Mouse (Mus musculus): ENCODE data around the gene Slc16a13. TPM values are rescaled to one million over a fixed set of nuclear protein-coding genes. Genes with fewer than 3 reads are reported as not detected.
A peak's percentile ranks its signal among the peaks of the same experiment; 100 is the strongest.

The Slc16a13 gene
- polyA plus RNA-seq, 1 experiment from 2014 or later = 5.2 TPM

DNA sequence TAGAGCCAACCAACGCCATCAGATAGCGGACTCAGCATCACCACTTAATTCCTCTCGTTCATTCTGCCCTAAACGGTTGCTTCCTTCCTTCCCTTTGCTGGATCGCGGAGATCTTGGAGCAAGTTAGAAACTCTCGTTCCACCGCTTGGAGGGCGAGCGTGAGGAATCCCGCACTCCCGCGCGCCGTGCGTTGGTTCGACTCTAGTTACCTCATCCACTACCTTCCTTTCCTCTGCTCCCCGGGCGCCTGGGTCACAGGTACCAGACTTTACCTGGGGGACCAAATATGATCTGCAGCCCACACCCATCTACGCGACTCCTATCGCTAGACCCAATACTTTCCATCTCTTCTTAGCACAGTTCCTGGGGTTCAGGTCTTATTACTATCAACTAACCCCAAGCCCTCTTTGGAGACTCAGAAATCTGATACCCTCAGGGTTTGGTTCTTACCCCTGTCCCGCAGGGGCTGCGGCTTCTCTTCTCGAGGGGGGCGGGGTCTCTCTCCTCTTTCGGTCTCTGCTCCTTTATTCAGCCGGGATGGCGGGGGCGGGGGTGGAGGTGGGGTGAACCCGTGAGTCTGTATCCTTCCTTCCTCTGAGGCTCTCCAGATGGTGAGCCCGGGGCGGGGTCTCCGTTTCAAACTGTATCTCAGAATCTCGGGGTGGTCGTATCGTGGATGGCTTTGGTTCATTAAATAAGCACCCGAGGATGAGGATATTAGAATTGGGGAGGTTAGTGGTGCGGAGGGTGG lies 8.6 kb upstream of the Slc16a13 start, which contains the start of gene Bcl6b:
Gene Bcl6b, minus strand, starts transcription at position 539 of the 751 bp plus-strand sequence.
- Histone ChIP-seq H3K36me3 (no peaks in the 10 kb centered on the region), H3K4me1 (replicated peaks) (peaks cover 58% of the 10 kb centered on the region), H3K27ac (peak within 1 kb of the TSS; percentile 86), H3K9ac (peak within 1 kb of the TSS; percentile 54), H3K9me3 (replicated peaks) (no peaks in the 10 kb centered on the region), H3K27me3 (peaks cover 53% of the 10 kb centered on the region), H3K4me3 (peak within 1 kb of the TSS; percentile 49), H3K4me2 (peak within 1 kb of the TSS; percentile 60)
- no peak; the same call in 1 of the 2 replicates for ATAC-seq (replicated peaks; ENCODE audit: insufficient number of reproducible peaks, insufficient read depth, low FRiP score, low read depth)
- 2% methylated on average over 39 of the region's 39 CpGs for WGBS

DNA sequence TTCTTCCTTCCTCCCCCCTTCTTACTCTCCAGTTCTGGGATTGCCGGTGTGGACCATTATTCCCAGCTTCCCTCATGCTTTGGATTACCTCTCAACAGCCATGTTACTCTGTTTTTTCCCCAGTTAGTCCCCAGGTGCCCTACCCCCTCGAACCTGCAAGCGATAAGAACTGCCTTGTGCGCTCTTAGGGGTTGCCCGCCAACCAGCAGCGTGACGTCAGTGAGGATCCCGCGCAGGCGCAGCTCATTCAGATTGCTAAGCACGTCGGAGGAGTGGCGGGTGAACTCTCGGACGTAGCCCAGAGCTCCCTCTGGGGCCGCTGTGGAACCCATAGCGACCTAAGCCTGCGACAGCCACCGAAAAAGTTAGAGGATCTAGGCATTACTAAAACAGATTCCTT lies 8.0 kb upstream of the Slc16a13 start:
- Histone ChIP-seq H3K4me3 (peak overlapping the region; percentile 49), H3K27ac (peak overlapping the region; percentile 86), H3K4me1 (replicated peaks) (peaks cover 53% of the 10 kb centered on the region), H3K9ac (peak overlapping the region; percentile 54), H3K27me3 (peaks cover 56% of the 10 kb centered on the region), H3K9me3 (replicated peaks) (no peaks in the 10 kb centered on the region), H3K36me3 (no peaks in the 10 kb centered on the region), H3K4me2 (peak overlapping the region; percentile 60)
- ATAC-seq (replicated peaks; ENCODE audit: insufficient number of reproducible peaks, insufficient read depth, low FRiP score, low read depth) = peak; percentile 37; the same call in 1 of the 2 replicates
- WGBS = 1% methylated on average over 19 of the region's 19 CpGs

DNA sequence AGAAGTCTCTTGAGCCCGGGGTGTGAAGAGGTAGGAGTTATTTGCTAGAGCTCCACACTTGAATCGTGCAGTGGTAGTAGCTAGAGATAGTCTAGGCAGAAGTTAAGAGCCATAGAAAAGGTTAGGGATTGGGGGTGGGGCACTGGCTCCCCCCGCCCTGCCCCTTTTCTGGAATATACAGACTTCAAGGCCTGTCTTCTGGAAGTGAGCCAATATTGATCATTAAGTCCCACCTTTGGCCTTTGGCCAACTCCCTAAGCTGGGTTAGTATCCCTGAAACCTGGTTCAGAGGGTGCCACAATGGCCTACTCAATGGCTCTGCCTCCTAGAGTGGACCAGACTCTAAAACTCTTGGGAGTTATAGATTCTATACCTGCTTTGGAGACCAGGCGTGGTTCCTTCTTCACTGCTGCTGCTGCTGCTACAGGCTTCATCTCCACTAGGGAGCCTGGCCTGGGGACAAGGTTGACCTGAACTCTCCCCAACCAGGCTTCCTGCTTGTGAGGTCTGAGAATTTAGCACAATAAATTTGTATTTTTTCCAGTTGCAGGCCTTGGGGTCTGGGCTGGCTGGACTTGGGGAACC lies 6.9 kb upstream of the Slc16a13 start:
- ATAC-seq (replicated peaks; ENCODE audit: insufficient number of reproducible peaks, insufficient read depth, low FRiP score, low read depth) = no peak
- Histone ChIP-seq H3K4me1 (replicated peaks) (peaks cover 47% of the 10 kb centered on the region), H3K9ac (peak overlapping the region; percentile 54; the same call in 1 of the 2 replicates), H3K4me2 (peak overlapping the region; percentile 60), H3K9me3 (replicated peaks) (no peaks in the 10 kb centered on the region), H3K4me3 (peak overlapping the region; percentile 49), H3K27me3 (peaks cover 60% of the 10 kb centered on the region), H3K27ac (0 out of 2 replicates have a peak overlapping the region, but pooled peaks have one; percentile 86), H3K36me3 (no peaks in the 10 kb centered on the region)
- 74% methylated on average over 4 of the region's 4 CpGs for WGBS

DNA sequence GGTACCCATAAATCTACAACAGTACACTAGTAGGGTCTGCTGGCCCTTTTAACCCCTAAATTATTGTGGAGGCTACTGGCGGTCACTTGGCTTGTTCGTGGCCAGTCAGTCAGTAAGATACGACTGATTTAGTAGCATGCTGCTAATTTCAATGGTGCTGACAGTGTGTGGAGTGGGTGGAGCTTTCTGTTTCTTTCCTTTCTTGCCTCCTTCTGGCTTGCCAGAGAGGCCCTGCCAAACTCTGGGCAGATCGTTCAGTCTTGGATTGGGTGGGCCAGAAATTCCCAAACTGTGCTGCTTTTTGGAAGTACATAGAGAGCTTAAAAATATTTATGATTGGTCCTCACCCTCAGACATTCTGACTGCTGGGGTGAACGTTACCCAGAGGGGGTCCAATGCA lies 6.3 kb upstream of the Slc16a13 start:
- Histone ChIP-seq H3K4me2 (peak overlapping the region; percentile 60), H3K27ac (peak overlapping the region; percentile 24; the same call in 1 of the 2 replicates), H3K9ac (peak overlapping the region; percentile 20; the same call in 1 of the 2 replicates), H3K36me3 (no peaks in the 10 kb centered on the region), H3K4me1 (replicated peaks) (peaks cover 46% of the 10 kb centered on the region), H3K9me3 (replicated peaks) (no peaks in the 10 kb centered on the region), H3K27me3 (peaks cover 60% of the 10 kb centered on the region), H3K4me3 (peak overlapping the region; percentile 49)
- WGBS = 32% methylated on average over 5 of the region's 5 CpGs
- no peak for ATAC-seq (replicated peaks; ENCODE audit: insufficient number of reproducible peaks, insufficient read depth, low FRiP score, low read depth)

DNA sequence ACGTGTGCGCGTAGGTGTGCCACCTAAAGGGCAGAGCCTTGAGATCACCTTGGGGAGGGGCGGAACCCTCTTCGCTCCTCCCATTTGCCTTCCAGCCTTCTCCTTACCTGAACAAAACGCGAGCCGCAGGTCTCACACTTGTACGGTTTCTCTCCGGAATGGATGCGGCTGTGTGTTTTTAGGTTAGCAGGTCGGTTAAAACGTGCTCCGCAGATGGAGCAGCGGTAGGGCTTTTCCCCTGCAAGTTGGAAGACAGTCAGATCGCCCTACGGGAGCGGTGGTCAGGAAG lies 5.7 kb upstream of the Slc16a13 start:
- H3K4me1 ChIP-seq (replicated peaks) = peaks cover 52% of the 10 kb centered on the region
- H3K4me3 ChIP-seq = peak overlapping the region; percentile 49
- no peak for ATAC-seq (replicated peaks; ENCODE audit: insufficient number of reproducible peaks, insufficient read depth, low FRiP score, low read depth)
- no peaks in the 10 kb centered on the region for H3K36me3 ChIP-seq
- H3K27me3 ChIP-seq = peaks cover 60% of the 10 kb centered on the region
- H3K9me3 ChIP-seq (replicated peaks) = no peaks in the 10 kb centered on the region
- H3K9ac ChIP-seq = peak overlapping the region; percentile 20
- H3K27ac ChIP-seq = peak overlapping the region; percentile 24
- 10% methylated on average over 18 of the region's 18 CpGs for WGBS
- peak overlapping the region; percentile 60 for H3K4me2 ChIP-seq

DNA sequence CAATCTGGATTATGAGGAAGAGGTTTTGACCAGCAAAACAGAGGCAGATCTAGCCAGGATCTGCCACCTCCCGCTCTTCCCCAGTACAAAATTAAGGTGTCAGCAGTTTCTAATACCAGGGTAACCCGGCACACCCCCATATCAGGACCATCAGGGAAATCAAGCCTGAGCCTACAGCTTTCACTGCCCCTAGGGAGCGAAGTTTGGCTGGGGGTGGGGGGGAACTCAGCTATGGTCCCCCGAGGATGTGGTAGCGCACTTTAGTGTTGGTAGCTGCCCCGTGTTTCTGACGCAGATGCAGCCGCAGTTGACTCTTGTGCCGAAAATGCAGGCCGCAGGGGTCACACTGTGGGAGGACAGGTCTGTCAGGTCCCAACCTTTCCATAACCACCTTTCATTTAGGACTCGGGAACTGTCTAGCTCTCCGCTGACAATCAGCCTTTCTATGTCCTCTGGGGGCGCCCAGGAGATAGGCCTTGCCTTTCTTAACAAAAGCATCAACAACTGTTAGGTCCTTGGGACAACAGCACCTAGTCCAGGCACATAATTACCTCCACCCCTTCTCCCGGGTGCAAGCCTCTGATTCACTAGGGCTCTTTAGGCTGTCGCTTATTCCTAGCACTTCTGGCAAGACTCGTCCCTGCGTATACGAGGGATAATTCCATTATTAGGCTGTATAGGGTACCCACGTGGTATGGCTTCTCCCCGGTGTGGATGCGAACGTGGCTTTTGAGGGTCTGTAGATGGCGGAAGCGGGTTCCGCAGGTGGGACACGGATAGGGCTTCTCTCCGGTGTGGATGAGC lies 5.1 kb upstream of the Slc16a13 start:
- H3K27me3 ChIP-seq = peaks cover 60% of the 10 kb centered on the region

DNA sequence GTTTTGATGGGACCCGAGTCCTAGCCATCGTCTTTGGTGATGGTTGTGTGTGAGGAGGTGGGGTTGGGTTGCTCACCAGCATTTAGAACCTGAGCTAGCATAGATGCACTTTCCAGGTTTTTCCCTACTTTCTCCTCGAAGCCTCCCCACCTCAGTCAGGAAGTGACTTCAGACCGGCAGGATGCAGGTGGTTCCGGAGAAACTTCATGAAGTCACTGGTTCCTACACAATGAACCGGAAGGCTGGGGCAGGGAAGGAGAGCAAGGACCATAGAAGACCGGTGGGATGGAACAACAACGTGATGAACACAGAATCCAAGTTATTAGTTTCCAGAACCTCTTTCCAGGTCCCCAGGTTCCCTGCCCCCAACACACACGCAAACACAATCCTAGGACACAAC lies 2.9 kb upstream of the Slc16a13 start:
- Histone ChIP-seq H3K4me3 (no peak overlapping the region; the same call in 1 of the 2 replicates), H3K4me2 (peak overlapping the region; percentile 42), H3K9me3 (replicated peaks) (no peaks in the 10 kb centered on the region), H3K4me1 (replicated peaks) (peaks cover 47% of the 10 kb centered on the region), H3K36me3 (no peaks in the 10 kb centered on the region), H3K9ac (no peak overlapping the region), H3K27ac (peak overlapping the region; percentile 67), H3K27me3 (peaks cover 44% of the 10 kb centered on the region)
- WGBS = 67% methylated on average over 9 of the region's 9 CpGs
- ATAC-seq (replicated peaks; ENCODE audit: insufficient number of reproducible peaks, insufficient read depth, low FRiP score, low read depth) = no peak

More for the DNA sequence above, 5.1 kb upstream of the Slc16a13 start:
- Histone ChIP-seq H3K9me3 (replicated peaks) (no peaks in the 10 kb centered on the region), H3K9ac (peak overlapping the region; percentile 20), H3K4me3 (peak overlapping the region; percentile 49), H3K36me3 (no peaks in the 10 kb centered on the region), H3K27ac (peak overlapping the region; percentile 24), H3K4me1 (replicated peaks) (peaks cover 56% of the 10 kb centered on the region), H3K4me2 (peak overlapping the region; percentile 60)
- no peak for ATAC-seq (replicated peaks; ENCODE audit: insufficient number of reproducible peaks, insufficient read depth, low FRiP score, low read depth)
- WGBS = 21% methylated on average over 27 of the region's 27 CpGs

DNA sequence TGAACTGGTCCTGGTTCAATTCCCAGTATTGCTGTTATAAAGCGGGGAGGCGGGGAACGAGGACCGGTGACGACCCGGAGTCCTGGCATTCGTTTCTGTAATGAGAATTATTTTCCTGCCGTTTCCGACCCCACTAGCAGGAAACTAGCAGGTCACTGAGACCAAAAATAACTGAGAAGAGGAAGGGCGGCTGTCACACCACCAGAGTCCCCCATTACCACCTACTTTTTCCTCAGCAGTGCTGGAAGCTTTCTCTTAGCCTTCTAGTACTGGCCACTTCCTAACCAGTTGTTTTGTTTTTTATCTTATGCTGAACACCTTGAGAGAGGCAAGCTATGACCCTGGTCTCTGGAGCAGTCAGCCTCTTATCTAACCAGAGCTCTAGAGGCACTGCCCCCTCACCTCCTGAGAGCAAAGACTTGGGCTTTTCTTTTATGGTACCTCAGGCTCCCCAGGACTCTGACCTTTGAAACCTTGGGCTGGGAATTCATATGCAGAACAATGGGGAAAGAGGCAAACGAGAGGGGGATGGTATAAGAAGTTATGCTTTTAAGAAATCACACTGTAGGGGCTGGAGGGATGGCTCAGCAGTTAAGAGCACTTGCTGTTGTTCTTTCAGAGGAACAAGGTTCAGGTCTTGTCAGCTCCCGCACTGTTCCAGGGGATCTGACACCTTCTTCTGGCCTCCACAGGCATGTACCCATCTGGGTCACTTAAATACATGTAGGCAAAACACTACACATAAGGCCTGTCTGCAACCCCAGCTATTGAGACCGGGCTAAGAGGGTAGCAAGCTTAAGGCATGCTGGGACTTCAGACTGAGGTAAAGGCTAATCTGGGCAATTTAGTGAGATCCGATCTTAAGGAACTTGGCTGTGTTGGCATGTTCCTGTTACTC lies 988 bp upstream of the Slc16a13 start:
- WGBS = 13% methylated on average over 14 of the region's 14 CpGs
- Histone ChIP-seq H3K9ac (peak overlapping the region; percentile 53), H3K9me3 (replicated peaks) (no peaks in the 10 kb centered on the region), H3K27me3 (peaks cover 32% of the 10 kb centered on the region), H3K36me3 (no peaks in the 10 kb centered on the region), H3K27ac (peak overlapping the region; percentile 85), H3K4me3 (peak overlapping the region; percentile 63), H3K4me1 (replicated peaks) (peaks cover 32% of the 10 kb centered on the region), H3K4me2 (peak overlapping the region; percentile 97)
- no peak for ATAC-seq (replicated peaks; ENCODE audit: insufficient number of reproducible peaks, insufficient read depth, low FRiP score, low read depth)

DNA sequence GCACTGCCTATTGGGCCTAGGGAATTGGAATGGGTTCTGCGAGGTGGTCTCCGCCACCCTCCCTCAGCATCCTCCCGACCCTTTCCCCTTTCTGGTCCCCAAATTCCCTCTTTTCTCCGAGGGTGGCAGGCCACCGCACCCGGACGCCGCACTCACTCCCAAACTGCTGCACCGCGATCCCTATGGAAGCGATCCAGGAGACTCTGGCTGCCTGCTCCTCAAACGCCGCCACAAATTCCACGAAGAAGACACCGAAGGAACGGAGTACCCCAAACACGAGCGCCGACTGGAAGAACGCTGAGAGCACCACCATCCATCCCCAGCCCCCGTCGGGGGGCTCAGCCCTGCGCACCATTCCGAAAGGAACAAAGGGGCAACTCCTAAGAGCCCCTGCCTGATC lies 541 bp downstream of the Slc16a13 start:
- under 1% methylated on average over 24 of the region's 24 CpGs for WGBS
- Histone ChIP-seq H3K4me3 (peak overlapping the region; percentile 63), H3K9ac (peak overlapping the region; percentile 69), H3K27ac (peak overlapping the region; percentile 85), H3K4me2 (peak overlapping the region; percentile 97), H3K4me1 (replicated peaks) (peaks cover 26% of the 10 kb centered on the region), H3K27me3 (peaks cover 33% of the 10 kb centered on the region), H3K9me3 (replicated peaks) (no peaks in the 10 kb centered on the region), H3K36me3 (no peaks in the 10 kb centered on the region)
- ATAC-seq (replicated peaks; ENCODE audit: insufficient number of reproducible peaks, insufficient read depth, low FRiP score, low read depth) = no peak

DNA sequence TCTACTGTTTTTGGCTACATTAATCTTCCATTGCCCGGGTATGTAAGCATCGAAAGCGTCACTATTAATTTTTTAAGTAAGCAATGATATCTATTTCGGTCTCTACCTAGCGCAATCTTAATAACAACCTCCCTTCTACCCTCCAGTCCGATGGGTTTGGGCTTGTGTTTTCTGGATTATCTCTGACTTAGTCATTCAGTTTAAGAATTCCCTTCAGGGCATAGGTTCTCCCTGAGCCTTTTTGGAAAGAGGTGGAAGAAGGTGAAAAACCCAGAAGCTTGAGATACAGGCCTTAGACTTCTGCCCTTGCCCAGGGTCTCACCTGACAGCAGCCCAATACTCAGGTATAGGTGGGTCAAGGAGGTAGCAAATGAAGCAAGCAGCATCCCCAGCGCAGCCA lies 991 bp downstream of the Slc16a13 start:
- peaks cover 35% of the 10 kb centered on the region for H3K27me3 ChIP-seq
- 68% methylated on average over 7 of the region's 7 CpGs for WGBS
- peaks cover 29% of the 10 kb centered on the region for H3K4me1 ChIP-seq (replicated peaks)
- H3K27ac ChIP-seq = no peak overlapping the region
- H3K9me3 ChIP-seq (replicated peaks) = no peaks in the 10 kb centered on the region
- H3K36me3 ChIP-seq = no peaks in the 10 kb centered on the region
- peak overlapping the region; percentile 97 for H3K4me2 ChIP-seq
- peak overlapping the region; percentile 63 for H3K4me3 ChIP-seq
- peak overlapping the region; percentile 69 for H3K9ac ChIP-seq
- ATAC-seq (replicated peaks; ENCODE audit: insufficient number of reproducible peaks, insufficient read depth, low FRiP score, low read depth) = no peak

All from heart, embryonic 15.5 days (tissue).